Mouse (Mus musculus) MEL (cell line): ENCODE results near the gene Slc4a8.

Experiments
- CTCF ChIP-seq, 3 experiments: IDR thresholded peaks in 2 of 3; conservative IDR thresholded peaks in 1 of 3; 2 replicates each; pipeline ENCODE4 v1.5.1; 2011 to 2012; ENCODE audit warnings: low read length in 3 of 3, low read depth in 2 of 3, mild to moderate bottlenecking in 2 of 3, improper control_type of control experiment in 1 of 3, inconsistent platforms in 1 of 3, mixed read lengths in 1 of 3, moderate library complexity in 1 of 3; ENCODE audit not compliant: control insufficient read depth in 1 of 3, insufficient read depth in 1 of 3, poor library complexity in 1 of 3, severe bottlenecking in 1 of 3
- GATA1 ChIP-seq: IDR thresholded peaks from 2 replicates; pipeline ENCODE4 v1.6.1; 2011; ENCODE audit warnings: low read depth, low read length, improper control_type of control experiment
- HCFC1 ChIP-seq: IDR thresholded peaks from 2 replicates; pipeline ENCODE4 v1.6.1; 2012; ENCODE audit warnings: low read depth, mild to moderate bottlenecking, inconsistent platforms, low read length, improper control_type of control experiment, moderate library complexity

- no peak for TF ChIP-seq GATA1
- TF ChIP-seq HCFC1, result no peak
- TF ChIP-seq CTCF (IDR thresholded peaks at IDR 0.05 in 2 of 3, conservative IDR thresholded peaks at IDR 0.05 in 1 of 3; ENCODE audit: control insufficient read depth in 1 of 3, insufficient read depth in 1 of 3, low read depth in 2 of 3, low read length in 3 of 3, poor library complexity in 1 of 3, severe bottlenecking in 1 of 3), result no peak
Observed at GRCm38 (mm10) chr15:100832144-100832543, 70.6 kb downstream of the Slc4a8 start.
